Mouse (Mus musculus): Measurements from ENCODE around the gene Anxa11. TPM values are rescaled to one million over a fixed set of nuclear protein-coding genes. Genes with fewer than 3 reads are reported as not detected.
"Not testable (repeated sequence)": the region's sequence is repeated elsewhere in the genome, so short reads cannot be mapped to it uniquely, and the experiment has no call there.

Gene Anxa11
- total RNA-seq, 2 experiments from 2014 or later = 29.8 to 34.8 TPM

DNA sequence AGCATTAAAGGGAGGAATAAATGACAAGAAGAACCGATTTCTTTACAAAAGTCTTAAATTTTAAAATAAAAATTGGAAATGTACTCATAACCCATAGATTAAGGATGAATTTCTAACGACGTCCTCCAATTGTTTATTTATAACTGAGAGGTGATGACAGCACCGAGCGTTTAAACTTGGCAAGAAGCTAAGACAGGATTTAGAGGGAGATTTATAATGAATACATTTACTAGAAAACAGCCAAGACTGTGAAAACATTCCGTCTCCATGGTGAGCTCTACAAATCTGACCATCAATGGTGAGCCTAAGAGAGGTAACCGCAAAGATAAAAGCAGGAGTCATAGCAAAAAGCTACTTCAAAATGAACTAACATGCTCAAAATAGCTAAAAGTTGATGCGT lies 3.5 kb upstream of the Anxa11 start:
- intact Hi-C loops (cut with DNase I) = no loop called here
- DNase-seq (ENCODE audit: low spot score in 2 of 2) = no peak

DNA sequence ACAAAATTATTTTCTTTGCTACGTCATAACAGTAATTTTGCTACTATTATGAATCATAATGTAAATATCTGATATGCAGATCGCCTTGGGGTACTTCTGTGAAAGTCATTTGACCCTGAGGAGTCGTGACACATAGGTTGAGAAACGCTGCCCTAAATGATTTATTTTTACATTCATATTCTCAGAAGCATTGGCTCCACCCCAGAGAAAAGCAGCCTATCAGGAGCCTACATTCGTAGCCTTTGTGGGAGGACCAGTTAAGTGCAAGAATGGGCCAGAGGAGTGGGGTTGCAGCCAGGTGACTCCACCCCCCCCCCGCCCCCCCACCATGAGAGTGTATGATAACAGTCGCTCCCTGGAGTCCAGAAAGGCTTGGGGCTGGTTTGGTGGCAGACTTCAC lies 2.2 kb upstream of the Anxa11 start:
- no peak for DNase-seq (ENCODE audit: low spot score in 2 of 2)
- intact Hi-C loops (cut with DNase I) = no loop called here

DNA sequence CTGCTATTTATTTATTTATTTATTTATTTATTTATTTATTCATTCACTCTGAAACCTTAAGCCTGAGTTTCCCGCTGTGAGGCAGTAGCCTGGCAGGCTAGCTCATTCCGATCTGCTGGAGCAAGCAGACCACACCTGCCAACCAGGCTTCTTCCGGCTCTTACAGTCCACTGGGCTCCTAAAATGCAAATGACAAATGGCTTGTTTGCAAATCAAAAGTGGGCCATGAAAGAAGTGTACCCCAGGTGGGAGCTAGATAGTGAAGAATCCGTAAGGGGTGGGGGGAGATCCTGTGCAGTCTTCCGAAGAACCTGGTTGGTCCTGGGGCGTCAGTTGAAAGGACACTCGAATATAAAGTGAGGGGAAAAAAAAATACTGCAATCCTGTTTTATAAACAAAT lies 995 bp upstream of the Anxa11 start:
- DNase-seq (ENCODE audit: low spot score in 2 of 2) = no peak
- intact Hi-C loops (cut with DNase I) = no loop called here

DNA sequence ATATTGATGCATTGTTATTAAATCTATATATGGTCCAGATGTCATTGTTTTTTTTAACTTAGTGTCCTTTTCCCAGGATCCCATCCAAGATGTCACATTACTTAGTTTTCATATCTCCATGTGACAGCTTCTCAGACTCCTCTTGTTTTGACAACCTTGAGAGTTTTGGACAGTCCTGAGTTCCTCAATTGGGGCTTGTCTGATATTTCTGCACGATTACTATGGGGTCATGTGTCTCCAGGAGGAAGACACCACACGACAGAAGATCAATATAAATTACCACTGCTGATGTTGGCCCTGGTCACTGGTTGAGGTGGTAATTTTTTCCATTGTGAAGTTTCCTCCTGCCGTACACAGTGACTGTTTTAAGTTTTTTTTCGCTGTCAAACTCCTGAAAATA lies 377 bp upstream of the Anxa11 start:
- intact Hi-C loops (cut with DNase I) = no loop called here
- no peak for DNase-seq (ENCODE audit: low spot score in 2 of 2)

DNA sequence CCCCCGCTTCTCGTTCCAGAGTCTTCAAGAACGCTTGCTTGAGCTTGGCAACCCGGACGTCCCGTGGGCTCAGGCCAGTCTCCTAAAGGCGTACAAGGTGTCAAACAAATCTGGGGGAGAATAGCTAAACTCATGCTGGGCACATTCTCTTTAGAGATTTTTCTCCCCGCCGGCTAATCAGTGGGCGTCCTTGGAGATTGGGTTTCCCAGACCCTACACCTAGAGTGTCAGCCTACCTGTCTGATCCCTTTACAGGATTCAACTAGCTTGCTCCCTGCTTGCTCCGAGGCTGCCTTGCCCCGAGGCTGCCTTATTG lies 690 bp downstream of the Anxa11 start:
- intact Hi-C loops (cut with DNase I) = no loop called here

DNA sequence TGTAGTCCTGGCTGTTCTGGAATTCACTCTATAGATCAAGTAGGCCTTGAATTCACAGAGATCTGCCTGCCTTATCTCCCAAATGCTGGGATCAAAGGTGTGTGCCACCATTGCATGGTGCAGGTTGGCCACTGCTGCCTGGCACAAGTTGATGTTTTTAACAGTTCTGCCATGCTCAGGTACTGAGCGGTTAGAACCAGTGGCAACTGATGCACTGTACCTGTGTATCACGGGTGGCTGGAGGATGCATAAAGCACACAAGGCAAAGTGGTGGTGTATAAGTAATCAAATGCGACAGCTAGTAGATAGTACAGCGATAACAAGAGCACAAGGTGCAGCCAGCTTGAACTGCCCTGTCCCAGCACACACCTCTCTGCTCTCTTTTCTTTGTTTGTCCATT lies 2.4 kb downstream of the Anxa11 start:
- no peak for DNase-seq (ENCODE audit: low spot score in 2 of 2)
- intact Hi-C loops (cut with DNase I) = no loop called here

More for the DNA sequence above, 690 bp downstream of the Anxa11 start:
- no peak for DNase-seq (ENCODE audit: low spot score in 2 of 2)

DNA sequence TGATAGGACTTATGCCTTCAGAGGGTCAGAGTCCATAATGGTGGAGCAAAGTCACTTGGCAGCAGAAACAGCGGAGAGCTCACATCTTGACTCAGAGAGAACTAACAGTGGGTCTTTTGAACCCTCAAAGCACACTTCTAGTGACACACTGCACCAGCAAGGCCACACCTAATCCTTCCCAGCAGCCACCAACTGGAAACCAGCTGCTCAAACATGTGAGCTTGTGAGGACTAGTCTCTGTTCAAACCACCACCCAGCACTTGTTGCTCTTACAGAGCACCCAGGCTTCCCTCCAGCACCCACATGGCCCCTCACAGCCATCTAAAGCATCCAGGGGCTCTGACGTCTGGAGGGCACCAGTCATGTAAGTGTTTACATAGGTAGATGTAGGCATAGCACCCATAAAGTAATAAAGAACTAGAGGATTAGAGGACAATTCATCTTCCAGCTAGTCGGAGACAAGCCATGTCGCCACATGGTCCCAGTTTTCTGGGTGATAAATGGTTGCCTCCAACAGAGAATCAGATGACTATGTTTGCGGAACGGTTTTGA lies 4.0 kb downstream of the Anxa11 start:
- intact Hi-C loops (cut with DNase I) = no loop called here
- no peak for DNase-seq (ENCODE audit: low spot score in 2 of 2)

DNA sequence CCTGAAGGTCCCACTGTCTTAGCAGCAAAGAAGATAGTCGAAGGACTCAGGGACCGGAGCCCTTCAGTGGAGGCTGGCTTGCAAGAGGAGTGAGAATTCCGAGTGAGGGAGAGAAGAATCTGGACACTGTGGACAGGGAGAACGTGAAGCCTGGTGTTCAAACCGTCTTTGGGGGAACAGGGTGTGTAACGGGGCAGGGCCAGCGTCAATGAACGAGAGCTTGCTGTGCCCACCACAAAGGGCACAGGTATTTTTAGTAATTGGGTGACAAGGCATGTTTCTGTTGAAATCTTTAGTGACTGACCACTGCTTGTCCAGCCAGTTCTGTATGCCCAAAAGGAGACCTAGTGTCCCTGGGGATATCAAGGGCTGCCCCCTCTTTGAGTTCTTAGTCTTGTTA lies 4.6 kb downstream of the Anxa11 start:
- no peak for DNase-seq (ENCODE audit: low spot score in 2 of 2)
- intact Hi-C loops (cut with DNase I) = no loop called here

DNA sequence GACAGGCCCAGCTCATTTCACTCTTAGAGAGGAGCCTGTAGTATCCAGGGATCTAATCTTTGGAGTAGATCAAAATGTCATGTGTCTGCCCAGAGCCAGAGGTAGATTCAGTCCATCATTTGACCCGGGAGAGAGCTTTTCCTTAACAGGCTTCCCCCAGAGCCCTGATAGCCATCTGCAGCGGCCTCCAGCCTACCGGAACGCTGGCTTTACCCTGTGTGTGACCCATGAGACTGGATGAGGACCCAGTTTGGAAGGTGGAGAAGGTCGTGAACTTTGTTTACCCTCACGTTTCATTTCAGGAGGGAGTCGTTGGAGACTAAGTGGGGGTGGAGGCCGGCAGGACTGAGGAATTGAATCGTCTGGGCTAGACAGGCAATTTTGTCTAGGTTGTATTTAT lies 5.7 kb downstream of the Anxa11 start:
- intact Hi-C loops (cut with DNase I) = no loop called here
- no peak for DNase-seq (ENCODE audit: low spot score in 2 of 2)

DNA sequence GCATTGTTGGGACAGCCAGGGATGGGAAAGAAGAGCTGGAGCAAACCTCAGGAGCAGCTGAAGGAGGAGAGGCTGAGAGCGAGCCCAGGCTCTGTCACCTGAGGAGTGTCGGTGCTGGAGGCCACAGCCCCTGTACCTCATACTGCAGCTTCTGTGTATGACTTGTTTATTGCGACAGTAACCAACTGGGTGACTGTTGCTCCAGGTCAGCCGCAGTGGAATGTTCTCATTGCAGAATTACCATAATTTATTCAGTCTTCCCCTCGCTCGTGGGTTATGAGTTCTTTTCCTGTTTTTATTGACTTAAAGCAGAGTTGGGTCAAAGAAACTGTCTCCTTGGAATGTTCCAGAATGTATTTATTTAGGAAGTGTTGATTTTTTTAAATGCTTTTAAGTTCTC lies 6.3 kb downstream of the Anxa11 start:
- intact Hi-C loops (cut with DNase I) = no loop called here
- DNase-seq (ENCODE audit: low spot score in 2 of 2) = no peak

DNA sequence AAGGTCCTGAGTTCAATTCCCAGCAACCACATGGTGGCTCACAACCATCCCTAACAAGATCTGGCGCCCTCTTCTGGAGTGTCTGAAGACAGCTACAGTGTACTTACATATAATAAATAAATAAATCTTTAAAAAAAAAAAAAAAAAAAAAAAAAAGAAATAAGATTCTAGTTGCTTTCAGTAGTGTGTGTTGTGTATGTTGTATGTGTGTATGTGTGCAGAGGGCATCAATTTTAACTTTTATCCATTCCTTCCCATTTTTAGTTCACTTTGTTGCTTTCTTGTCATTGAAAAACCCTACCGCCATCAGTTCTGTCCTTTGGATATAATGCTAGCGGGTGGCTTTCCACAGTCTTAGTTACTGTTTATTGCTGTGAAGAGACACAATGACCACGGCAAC lies 6.8 kb downstream of the Anxa11 start:
- intact Hi-C loops (cut with DNase I); DNase-seq (ENCODE audit: low spot score in 2 of 2): not testable (repeated sequence)

DNA sequence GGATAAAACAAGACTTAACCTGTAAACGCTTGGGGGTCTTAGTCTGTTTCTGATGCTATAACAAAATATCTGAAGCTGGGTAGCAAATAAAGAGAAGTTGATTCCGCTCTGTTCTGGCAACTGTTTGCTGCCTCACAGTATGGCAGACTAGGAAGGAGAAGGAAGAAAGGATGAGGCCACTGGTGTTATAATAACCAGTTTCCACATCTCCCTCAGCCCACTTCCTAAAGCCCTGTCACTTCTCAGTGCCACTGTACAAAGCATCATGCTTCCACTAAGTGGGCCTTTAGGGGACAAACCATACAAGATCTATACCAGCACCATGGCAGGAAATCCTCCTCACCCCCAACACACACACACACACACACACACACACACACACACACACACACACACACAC lies 8.5 kb downstream of the Anxa11 start:
- intact Hi-C loops (cut with DNase I) = no loop called here

DNA sequence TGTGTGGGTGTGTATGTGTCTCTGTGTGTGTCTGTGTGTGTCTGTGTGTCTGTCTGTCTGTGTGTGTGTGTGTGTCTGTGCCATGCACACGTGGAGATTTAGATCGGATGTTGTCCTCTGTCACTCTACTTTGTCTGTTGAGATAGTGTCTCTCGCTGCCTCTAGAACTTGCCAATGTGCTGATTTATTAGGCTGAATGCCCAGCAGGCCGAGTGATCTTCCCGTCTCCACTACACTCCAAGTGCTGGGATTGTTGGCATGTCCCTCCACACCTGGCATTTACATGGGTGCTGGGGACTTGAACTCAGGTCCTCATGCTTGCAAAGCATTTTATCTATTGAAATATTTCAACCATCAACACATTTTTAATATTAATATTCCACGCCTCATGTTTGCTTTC lies 9.2 kb downstream of the Anxa11 start:
- intact Hi-C loops (cut with DNase I) = no loop called here

More for the DNA sequence above, 8.5 kb downstream of the Anxa11 start:
- no peak for DNase-seq (ENCODE audit: low spot score in 2 of 2)

DNA sequence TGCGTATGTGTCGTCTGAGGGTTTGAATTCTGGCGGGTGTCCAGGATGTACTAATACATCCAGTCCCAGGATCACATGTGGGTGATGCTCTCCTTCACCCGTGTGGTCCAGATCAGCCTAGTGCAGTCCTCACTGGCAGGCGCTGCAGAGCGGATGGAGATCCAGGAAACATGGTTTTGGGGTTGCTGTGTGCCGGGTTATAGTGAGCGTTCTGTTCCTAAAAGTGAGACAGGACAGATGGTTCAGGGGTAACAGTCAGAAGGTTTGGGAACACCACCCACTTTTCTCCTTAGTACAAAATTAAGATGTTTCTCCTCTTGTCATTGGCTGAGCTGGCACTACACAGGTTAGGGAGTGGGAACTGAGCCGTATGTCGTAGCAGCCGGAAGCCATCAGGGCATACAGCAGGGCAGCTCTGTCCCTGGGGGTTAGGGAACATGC lies 10.2 kb downstream of the Anxa11 start:
- intact Hi-C loops (cut with DNase I) = no loop called here
- peak; percentile 23 to 81 for DNase-seq (ENCODE audit: low spot score in 2 of 2)

More for the DNA sequence above, 9.2 kb downstream of the Anxa11 start:
- DNase-seq (ENCODE audit: low spot score in 2 of 2) = no peak

DNA sequence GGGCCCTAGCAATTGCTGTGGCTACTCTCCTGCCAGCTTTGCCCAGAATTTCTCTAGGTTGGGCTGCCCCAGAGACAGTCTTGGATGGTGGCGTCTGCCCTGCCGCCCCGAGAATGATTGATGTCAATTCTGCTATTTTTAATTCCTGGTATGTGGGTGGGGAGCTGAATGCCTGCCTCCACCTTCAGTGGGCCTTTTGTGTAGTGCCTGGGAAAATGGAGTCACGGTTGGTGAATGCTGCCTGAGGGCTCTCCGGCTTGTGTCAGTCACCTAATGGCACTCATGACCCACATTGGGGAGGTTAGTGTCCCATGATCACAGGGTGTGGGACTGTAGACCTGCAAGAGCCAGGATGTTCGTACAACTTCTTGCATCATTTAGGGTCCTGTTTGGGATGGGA lies 11.3 kb downstream of the Anxa11 start:
- intact Hi-C loops (cut with DNase I) = no loop called here
- no peak for DNase-seq (ENCODE audit: low spot score in 2 of 2)

DNA sequence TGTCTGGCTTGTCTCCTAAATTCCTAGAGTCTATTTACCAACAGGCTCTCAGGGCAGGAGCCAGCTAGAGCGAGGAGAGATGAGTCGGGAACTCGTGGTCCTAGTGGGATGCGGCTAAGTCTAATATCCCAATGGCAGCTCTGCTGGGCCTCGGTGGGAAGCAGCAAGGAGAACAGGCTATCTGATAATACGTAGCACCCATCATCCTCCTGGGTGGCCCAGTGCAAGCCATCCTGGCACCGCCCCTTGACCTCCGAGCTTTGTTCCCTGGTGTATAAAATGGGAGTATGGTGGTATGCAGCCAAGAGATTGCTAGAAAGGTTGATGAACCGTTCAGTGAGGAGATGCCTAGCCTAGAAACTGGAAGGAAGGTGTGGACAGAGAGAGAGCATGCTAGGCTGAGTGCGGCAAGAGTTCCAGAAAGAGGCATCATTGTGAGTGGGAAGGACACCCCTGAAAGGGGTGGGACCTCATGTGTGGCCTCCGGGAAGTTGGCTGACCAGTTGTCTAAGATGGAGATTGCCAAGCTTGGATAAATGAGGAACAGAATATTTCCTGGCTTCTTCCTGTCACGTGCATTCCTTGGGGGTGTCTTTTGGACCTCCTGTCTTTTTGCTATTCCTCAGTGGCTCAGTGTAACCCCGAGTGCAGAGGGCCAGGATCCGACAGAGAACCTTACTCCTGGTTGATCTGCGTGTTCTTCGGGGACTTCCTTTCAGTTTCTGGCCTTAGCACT lies 11.9 kb downstream of the Anxa11 start:
- intact Hi-C loops (cut with DNase I) = no loop called here
- no peak for DNase-seq (ENCODE audit: low spot score in 2 of 2)

DNA sequence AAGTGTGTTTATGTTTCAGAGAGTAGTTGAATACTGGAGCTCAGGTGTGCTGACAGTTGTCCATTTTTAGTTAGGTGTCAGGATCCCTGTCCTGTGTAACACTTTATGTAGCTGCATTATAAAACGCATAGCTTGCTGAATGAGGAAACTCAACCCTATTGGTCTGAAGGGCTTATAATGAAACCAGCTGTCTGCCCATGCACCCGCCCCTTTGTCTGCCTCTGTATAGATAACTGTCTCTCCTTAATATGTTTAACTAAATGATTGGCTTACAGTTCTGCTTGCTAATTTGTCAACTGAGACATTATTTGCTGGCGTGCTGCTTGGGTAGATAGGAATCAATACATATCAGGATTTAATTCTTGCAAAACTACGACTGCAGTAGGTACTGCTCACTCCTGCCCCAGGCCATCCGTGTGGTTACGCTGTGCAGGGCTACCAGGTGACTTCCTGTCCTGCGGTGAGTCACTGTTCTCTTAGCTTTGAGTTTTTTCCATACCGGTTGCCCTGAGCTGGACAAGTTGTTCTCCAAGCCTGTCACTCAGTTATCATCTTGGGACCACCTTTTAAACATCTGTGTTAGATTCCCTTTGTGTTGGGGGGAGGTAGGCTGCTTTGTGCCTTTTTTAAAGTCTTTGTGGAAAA lies 13.4 kb downstream of the Anxa11 start:
- intact Hi-C loops (cut with DNase I) = no loop called here
- no peak for DNase-seq (ENCODE audit: low spot score in 2 of 2)

DNA sequence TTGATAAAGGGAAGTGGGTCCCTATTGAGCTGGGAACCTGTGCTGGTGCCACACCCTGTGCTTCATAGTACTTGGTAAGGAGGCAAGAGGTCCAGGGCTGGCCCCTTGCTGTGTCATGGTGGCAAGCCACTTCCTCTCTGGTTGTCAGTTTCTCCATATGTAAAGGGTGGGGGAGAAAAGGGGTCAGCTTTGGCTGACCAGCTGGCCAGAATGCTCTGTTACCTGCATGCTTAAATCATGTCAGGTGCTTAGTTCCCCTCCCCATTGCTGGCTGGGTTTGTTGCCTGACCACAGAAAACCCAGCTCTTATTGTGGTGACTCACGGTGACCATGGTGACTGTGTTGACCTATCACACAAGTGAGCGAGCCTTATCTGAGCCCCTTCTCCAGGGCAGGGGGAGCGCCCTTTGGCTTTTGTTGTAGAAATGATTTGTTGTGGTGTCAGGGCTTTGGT lies 15.2 kb downstream of the Anxa11 start:
- DNase-seq (ENCODE audit: low spot score in 2 of 2) = no peak
- intact Hi-C loops (cut with DNase I) = no loop called here

DNA sequence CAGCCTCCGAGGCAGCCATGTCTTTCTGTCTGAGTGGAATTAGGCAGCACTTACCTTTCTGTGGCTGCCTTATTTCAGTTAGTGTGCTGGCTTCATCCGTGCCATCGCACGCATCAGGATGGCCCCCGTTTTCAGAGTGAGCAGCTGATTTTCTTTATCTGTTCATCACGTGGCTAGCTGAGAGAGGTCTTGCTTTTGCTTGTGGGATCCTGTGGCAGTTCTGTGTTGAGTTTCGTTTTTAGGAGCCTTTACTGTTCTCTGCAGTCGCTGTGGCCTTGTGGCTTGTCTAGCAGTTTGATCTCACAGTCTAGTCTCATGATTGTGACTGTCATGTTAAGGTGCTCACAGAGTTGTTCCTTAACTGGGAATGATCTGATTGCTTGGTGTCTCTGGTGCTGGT lies 16.0 kb downstream of the Anxa11 start:
- intact Hi-C loops (cut with DNase I) = no loop called here

DNA sequence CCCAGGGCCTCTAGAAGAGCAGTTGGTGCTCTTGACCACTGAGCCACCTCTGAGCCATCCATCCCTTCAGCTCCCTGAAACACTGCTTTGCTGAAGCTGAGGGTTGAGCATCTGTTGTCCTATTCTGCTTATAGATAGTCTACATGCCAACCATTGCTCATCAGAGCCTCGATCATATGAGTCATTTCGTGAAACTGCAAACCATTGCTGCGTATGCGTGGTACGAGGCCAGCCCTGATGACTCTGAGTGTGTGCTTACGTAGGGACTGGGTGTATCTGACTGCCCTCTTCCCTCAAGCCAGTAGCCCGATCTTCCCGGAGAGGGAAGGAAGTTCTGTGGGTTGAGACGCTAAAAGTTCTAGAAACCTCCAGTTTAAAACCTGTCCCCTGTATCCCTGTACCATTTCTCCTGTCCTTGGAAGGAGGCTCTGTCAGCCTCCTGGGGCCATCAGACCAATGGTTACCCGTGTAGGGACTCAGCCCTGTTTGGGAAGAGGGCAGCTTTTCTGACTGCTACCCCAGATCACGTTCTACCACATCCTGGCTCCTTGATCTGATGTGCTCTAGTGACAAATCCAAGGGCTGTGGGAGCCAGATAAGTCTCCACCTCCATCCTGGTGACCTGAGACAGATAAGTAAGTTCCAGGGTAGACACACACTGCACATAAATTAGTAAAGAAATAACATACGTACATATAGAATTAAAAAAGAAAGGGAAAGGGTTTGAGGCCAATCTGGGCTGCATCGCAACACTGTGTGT lies 20.0 kb downstream of the Anxa11 start:
- DNase-seq (ENCODE audit: low spot score in 2 of 2) = peak in 1 of 2 experiments; percentile 58
- intact Hi-C loops (cut with DNase I) = no loop called here

More for the DNA sequence above, 16.0 kb downstream of the Anxa11 start:
- no peak for DNase-seq (ENCODE audit: low spot score in 2 of 2)

Measured in left cerebral cortex, postnatal 25 days (tissue).